Mouse (Mus musculus): ENCODE results near the gene Accsl. TPM values are rescaled to one million over a fixed set of nuclear protein-coding genes. Genes with fewer than 3 reads are reported as not detected.

The Accsl gene
- polyA plus RNA-seq, 1 experiment = 0.06 TPM

DNA sequence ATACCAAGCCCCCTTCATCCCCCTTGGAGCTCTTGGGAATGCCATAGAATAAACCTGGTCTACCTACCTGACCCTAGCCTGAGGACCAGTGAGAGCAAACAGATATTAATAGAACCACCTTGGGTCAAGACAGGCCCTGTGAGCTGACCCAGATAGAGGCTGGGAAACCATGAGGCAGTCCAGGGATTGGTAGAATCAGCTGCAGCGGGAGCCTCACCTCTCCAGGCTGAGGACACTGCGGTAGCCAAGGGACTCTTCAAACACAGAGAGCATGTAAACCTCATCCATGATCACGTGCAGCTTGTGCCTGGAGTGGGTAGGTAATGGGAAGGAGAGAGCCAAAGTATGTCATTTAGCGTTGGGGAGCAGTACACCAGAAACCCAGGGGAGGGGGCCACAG lies 30.0 kb downstream of the Accsl start:
- no peak for TF ChIP-seq SRF (IDR thresholded peaks at IDR 0.05; ENCODE audit: control insufficient read depth, insufficient read length, low read depth)
- TF ChIP-seq REST (IDR thresholded peaks at IDR 0.05; ENCODE audit: insufficient read depth, insufficient read length) = no peak
- TF ChIP-seq TCF12 (IDR thresholded peaks at IDR 0.05; ENCODE audit: insufficient read depth, poor library complexity, severe bottlenecking) = no peak
- no peak for TF ChIP-seq MYOG (IDR thresholded peaks at IDR 0.05; ENCODE audit: control insufficient read depth in 1 of 3, insufficient read depth in 1 of 3, insufficient read length in 2 of 3, low read depth in 2 of 3)
- TF ChIP-seq TCF3 (IDR thresholded peaks at IDR 0.05; ENCODE audit: insufficient read length, low read depth) = no peak
- no peak for TF ChIP-seq MAX (IDR thresholded peaks at IDR 0.05; ENCODE audit: low read depth)
- no peak for TF ChIP-seq E2F4 (IDR thresholded peaks at IDR 0.05; ENCODE audit: insufficient read depth)
- TF ChIP-seq POLR2AphosphoS2 (IDR thresholded peaks at IDR 0.05; ENCODE audit: insufficient read length, low read depth) = no peak
- no peak for TF ChIP-seq POLR2A (IDR thresholded peaks at IDR 0.05; ENCODE audit: insufficient read length, low read depth)
- TF ChIP-seq MYOD1 (IDR thresholded peaks at IDR 0.05; ENCODE audit: control insufficient read depth in 1 of 3, insufficient read length in 2 of 3, low read depth in 2 of 3) = no peak
- no peak for TF ChIP-seq CEBPB (IDR thresholded peaks at IDR 0.05; ENCODE audit: insufficient read depth, poor library complexity, severe bottlenecking)
- TF ChIP-seq USF1 (IDR thresholded peaks at IDR 0.05; ENCODE audit: low read depth) = no peak
- H3ac ChIP-seq (ENCODE audit: control insufficient read depth, insufficient read length) = no peak overlapping the region
- no peak overlapping the region for H3K4me3 ChIP-seq
- H3K36me3 ChIP-seq (ENCODE audit: control insufficient read depth, insufficient read depth) = no peaks in the 10 kb centered on the region
- no peak overlapping the region for H3K4me2 ChIP-seq (ENCODE audit: low read depth)
- no peaks in the 10 kb centered on the region for H3K79me2 ChIP-seq (ENCODE audit: control insufficient read depth, insufficient read depth)
- no peaks in the 10 kb centered on the region for H3K27me3 ChIP-seq (ENCODE audit: control insufficient read depth, insufficient read depth, insufficient read length)

DNA sequence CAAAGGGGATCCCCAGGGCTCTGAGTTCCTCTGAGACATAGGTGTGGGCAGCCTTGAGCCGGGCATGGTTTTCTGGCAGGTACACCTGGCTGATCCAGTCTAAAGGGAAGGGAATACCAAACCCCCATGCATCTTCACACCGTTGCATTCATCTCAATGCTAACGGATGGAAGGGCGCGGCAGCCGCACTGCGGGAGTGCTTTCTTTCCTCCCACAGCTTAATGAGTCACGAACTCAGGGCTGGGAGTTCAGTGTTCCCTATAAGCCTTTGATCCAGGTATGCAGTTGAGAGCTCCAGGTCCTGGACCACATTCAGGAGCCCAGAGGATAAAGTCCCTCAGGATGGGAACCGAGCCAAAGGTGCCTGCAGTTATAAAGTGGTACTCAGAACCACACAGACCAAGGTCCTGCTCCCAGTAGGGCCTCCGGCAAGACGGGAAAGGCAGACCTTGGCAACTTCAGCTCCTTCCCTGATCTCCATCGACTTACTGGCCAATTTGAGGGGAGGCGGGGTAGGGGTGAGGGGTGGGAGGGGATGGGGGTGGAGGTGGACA lies 32.6 kb downstream of the Accsl start:
- Histone ChIP-seq H3K4me3 (no peak overlapping the region), H3K4me2 (ENCODE audit: low read depth) (no peak overlapping the region), H3K27me3 (ENCODE audit: control insufficient read depth, insufficient read depth, insufficient read length) (no peaks in the 10 kb centered on the region), H3ac (ENCODE audit: control insufficient read depth, insufficient read length) (no peak overlapping the region), H3K36me3 (ENCODE audit: control insufficient read depth, insufficient read depth) (no peaks in the 10 kb centered on the region), H3K79me2 (ENCODE audit: control insufficient read depth, insufficient read depth) (no peaks in the 10 kb centered on the region)
- TF ChIP-seq SRF (IDR thresholded peaks at IDR 0.05; ENCODE audit: control insufficient read depth, insufficient read length, low read depth) (no peak), USF1 (IDR thresholded peaks at IDR 0.05; ENCODE audit: low read depth) (no peak), MYOD1 (IDR thresholded peaks at IDR 0.05; ENCODE audit: control insufficient read depth in 1 of 3, insufficient read length in 2 of 3, low read depth in 2 of 3) (no peak), TCF3 (IDR thresholded peaks at IDR 0.05; ENCODE audit: insufficient read length, low read depth) (no peak), POLR2AphosphoS2 (IDR thresholded peaks at IDR 0.05; ENCODE audit: insufficient read length, low read depth) (no peak), TCF12 (IDR thresholded peaks at IDR 0.05; ENCODE audit: insufficient read depth, poor library complexity, severe bottlenecking) (no peak), CEBPB (IDR thresholded peaks at IDR 0.05; ENCODE audit: insufficient read depth, poor library complexity, severe bottlenecking) (no peak), MYOG (IDR thresholded peaks at IDR 0.05; ENCODE audit: control insufficient read depth in 1 of 3, insufficient read depth in 1 of 3, insufficient read length in 2 of 3, low read depth in 2 of 3) (no peak), E2F4 (IDR thresholded peaks at IDR 0.05; ENCODE audit: insufficient read depth) (no peak), MAX (IDR thresholded peaks at IDR 0.05; ENCODE audit: low read depth) (no peak)

DNA sequence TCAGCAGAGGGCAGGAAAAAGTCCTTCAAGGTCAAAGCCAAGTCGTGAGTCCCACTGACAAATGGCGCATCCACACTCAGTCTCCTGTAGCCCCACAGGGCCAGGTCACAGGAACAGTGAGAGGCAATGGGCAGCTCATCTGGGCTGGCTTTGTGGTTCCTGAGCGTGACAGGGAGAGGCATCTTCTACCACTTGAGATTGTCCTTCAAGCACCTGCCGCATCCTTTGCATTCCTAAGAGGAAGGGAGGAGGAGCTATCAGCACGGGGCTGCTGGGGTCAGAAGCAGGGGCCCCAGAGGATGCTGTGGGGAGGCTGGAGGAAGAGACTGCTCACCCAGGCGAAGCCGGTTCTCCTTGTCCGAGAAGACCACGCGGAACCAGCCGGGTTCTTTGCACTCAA lies 33.4 kb downstream of the Accsl start:
- Histone ChIP-seq H3ac (ENCODE audit: control insufficient read depth, insufficient read length) (no peak overlapping the region), H3K4me3 (no peak overlapping the region), H3K4me2 (ENCODE audit: low read depth) (no peak overlapping the region), H3K79me2 (ENCODE audit: control insufficient read depth, insufficient read depth) (no peaks in the 10 kb centered on the region), H3K36me3 (ENCODE audit: control insufficient read depth, insufficient read depth) (no peaks in the 10 kb centered on the region), H3K27me3 (ENCODE audit: control insufficient read depth, insufficient read depth, insufficient read length) (no peaks in the 10 kb centered on the region)
- no peak for TF ChIP-seq SRF (IDR thresholded peaks at IDR 0.05; ENCODE audit: control insufficient read depth, insufficient read length, low read depth)
- no peak for TF ChIP-seq TCF3 (IDR thresholded peaks at IDR 0.05; ENCODE audit: insufficient read length, low read depth)
- TF ChIP-seq E2F4 (IDR thresholded peaks at IDR 0.05; ENCODE audit: insufficient read depth) = no peak
- no peak for TF ChIP-seq MYOD1 (IDR thresholded peaks at IDR 0.05; ENCODE audit: control insufficient read depth in 1 of 3, insufficient read length in 2 of 3, low read depth in 2 of 3)
- TF ChIP-seq MAX (IDR thresholded peaks at IDR 0.05; ENCODE audit: low read depth) = no peak
- TF ChIP-seq TCF12 (IDR thresholded peaks at IDR 0.05; ENCODE audit: insufficient read depth, poor library complexity, severe bottlenecking) = no peak
- no peak for TF ChIP-seq REST (IDR thresholded peaks at IDR 0.05; ENCODE audit: insufficient read depth, insufficient read length)
- TF ChIP-seq USF1 (IDR thresholded peaks at IDR 0.05; ENCODE audit: low read depth) = no peak
- TF ChIP-seq CEBPB (IDR thresholded peaks at IDR 0.05; ENCODE audit: insufficient read depth, poor library complexity, severe bottlenecking) = no peak
- TF ChIP-seq MYOG (IDR thresholded peaks at IDR 0.05; ENCODE audit: control insufficient read depth in 1 of 3, insufficient read depth in 1 of 3, insufficient read length in 2 of 3, low read depth in 2 of 3) = no peak
- TF ChIP-seq POLR2A (IDR thresholded peaks at IDR 0.05; ENCODE audit: insufficient read length, low read depth) = no peak

DNA sequence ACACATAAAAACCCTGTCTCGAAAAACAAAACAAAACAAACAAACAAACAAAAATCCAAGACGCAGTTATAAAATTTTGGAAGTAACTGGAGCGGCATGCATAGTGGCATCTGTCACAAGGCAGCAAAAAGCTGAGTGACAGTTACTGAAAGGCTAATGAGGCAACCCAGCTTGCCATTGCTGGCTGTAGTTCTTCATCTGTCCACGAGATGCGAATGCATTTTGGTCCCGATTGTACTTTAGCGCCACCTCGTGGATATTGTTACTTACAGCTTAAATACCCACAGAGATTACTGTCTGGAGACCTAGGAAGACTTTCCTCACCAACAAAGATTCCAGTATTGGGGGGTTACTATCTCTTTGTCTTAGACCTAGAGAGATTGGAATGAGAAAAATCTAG lies 45.4 kb downstream of the Accsl start:
- H3K36me3 ChIP-seq (ENCODE audit: control insufficient read depth, insufficient read depth) = no peaks in the 10 kb centered on the region
- H3K4me2 ChIP-seq (ENCODE audit: low read depth) = peak overlapping the region; percentile 38
- H3K27me3 ChIP-seq (ENCODE audit: control insufficient read depth, insufficient read depth, insufficient read length) = no peaks in the 10 kb centered on the region
- no peak overlapping the region for H3ac ChIP-seq (ENCODE audit: control insufficient read depth, insufficient read length)
- peaks cover 7% of the 10 kb centered on the region for H3K79me2 ChIP-seq (ENCODE audit: control insufficient read depth, insufficient read depth)
- no peak for TF ChIP-seq MYOD1 (IDR thresholded peaks at IDR 0.05; ENCODE audit: control insufficient read depth in 1 of 3, insufficient read length in 2 of 3, low read depth in 2 of 3)
- TF ChIP-seq CEBPB (IDR thresholded peaks at IDR 0.05; ENCODE audit: insufficient read depth, poor library complexity, severe bottlenecking) = no peak
- TF ChIP-seq USF1 (IDR thresholded peaks at IDR 0.05; ENCODE audit: low read depth) = no peak
- TF ChIP-seq POLR2A (IDR thresholded peaks at IDR 0.05; ENCODE audit: insufficient read length, low read depth) = no peak
- no peak for TF ChIP-seq E2F4 (IDR thresholded peaks at IDR 0.05; ENCODE audit: insufficient read depth)
- TF ChIP-seq TCF12 (IDR thresholded peaks at IDR 0.05; ENCODE audit: insufficient read depth, poor library complexity, severe bottlenecking) = no peak
- no peak overlapping the region for H3K4me3 ChIP-seq
